Mouse (Mus musculus) granulocyte monocyte progenitor cell, adult 5-6 weeks (primary cell): ENCODE results near the gene Rdh19. TPM values are rescaled to one million over a fixed set of nuclear protein-coding genes. Genes with fewer than 3 reads are reported as not detected.
A peak's percentile ranks its signal among the peaks of the same experiment; 100 is the strongest.

Experiments
- ATAC-seq: replicated peaks from 2 replicates; pipeline ENCODE4 v1.8.0; 2016; ENCODE audit warnings: mild to moderate bottlenecking, moderate TSS enrichment, inconsistent platforms; ENCODE audit not compliant: poor library complexity, severe bottlenecking
- total RNA-seq, 2 experiments: library from RNA; stranded (forward) in 1 of 2; stranded (reverse) in 1 of 2; fragments of 200-712, 200-1000 nt in 1 of 2; fragments of >200 nt in 1 of 2; fragmentation: Nextera tagmentation in 1 of 2; gene quantifications; 2 replicates each; pipeline ENCODE4 v1.2.3; 2014 to 2017

Rdh19 gene
- total RNA-seq, 2 experiments from 2014 or later = not detected

GRCm38 (mm10) chr10:127878262-127879057 is 28.7 kb downstream of the Rdh19 start:
- ATAC-seq = no peak

- ATAC-seq = peak; percentile 42; the same call in 1 of the 2 replicates
Observed at GRCm38 (mm10) chr10:127879155-127879688, 29.5 kb downstream of the Rdh19 start.

GRCm38 (mm10) chr10:127881041-127881440 is 31.3 kb downstream of the Rdh19 start:
- ATAC-seq = no peak

- no peak for ATAC-seq
Observed at GRCm38 (mm10) chr10:127886551-127886950, 36.8 kb downstream of the Rdh19 start.

GRCm38 (mm10) chr10:127886971-127887370 is 37.2 kb downstream of the Rdh19 start:
- ATAC-seq = no peak

GRCm38 (mm10) chr10:127888605-127889004 is 38.9 kb downstream of the Rdh19 start, which contains the start of gene Rdh7:
Rdh7 (minus strand) TSS chr10:127888817.
- no peak for ATAC-seq

GRCm38 (mm10) chr10:127891481-127891880 is 41.8 kb downstream of the Rdh19 start:
- no peak for ATAC-seq

GRCm38 (mm10) chr10:127893163-127894022 is 43.7 kb downstream of the Rdh19 start:
- ATAC-seq = peak; percentile 79

- ATAC-seq = no peak
Observed at GRCm38 (mm10) chr10:127896705-127897104, 47.0 kb downstream of the Rdh19 start.

- no peak for ATAC-seq
Observed at GRCm38 (mm10) chr10:127897506-127897905, 47.8 kb downstream of the Rdh19 start.

GRCm38 (mm10) chr10:127898218-127898617 is 48.5 kb downstream of the Rdh19 start, which contains the start of gene Sdr9c7:
Sdr9c7 (plus strand) TSS chr10:127898518.
- ATAC-seq = no peak

- ATAC-seq = no peak
Observed at GRCm38 (mm10) chr10:127899783-127900182, 50.1 kb downstream of the Rdh19 start.

- ATAC-seq = no peak
Observed at GRCm38 (mm10) chr10:127901751-127902150, 52.0 kb downstream of the Rdh19 start.

GRCm38 (mm10) chr10:127903116-127903515 is 53.4 kb downstream of the Rdh19 start:
- ATAC-seq = no peak

- no peak for ATAC-seq
Observed at GRCm38 (mm10) chr10:127904718-127905446, 55.2 kb downstream of the Rdh19 start.

- no peak for ATAC-seq
Observed at GRCm38 (mm10) chr10:127906138-127906537, 56.4 kb downstream of the Rdh19 start.

- ATAC-seq = no peak
Observed at GRCm38 (mm10) chr10:127907386-127907951, 57.7 kb downstream of the Rdh19 start.
